Mouse (Mus musculus) kidney, postnatal 4 days (tissue): ENCODE measurements around the gene Serpinb3d.
"Not testable (repeated sequence)": the region's sequence is repeated elsewhere in the genome, so short reads cannot be mapped to it uniquely, and the experiment has no call there.

Experiments used
- DNase-seq, 2 experiments: peaks; one replicate each; pipeline ENCODE4 v3.0.0; 2021; ENCODE audit warnings: mixed read lengths in 2 of 2

The Serpinb3d gene

DNA sequence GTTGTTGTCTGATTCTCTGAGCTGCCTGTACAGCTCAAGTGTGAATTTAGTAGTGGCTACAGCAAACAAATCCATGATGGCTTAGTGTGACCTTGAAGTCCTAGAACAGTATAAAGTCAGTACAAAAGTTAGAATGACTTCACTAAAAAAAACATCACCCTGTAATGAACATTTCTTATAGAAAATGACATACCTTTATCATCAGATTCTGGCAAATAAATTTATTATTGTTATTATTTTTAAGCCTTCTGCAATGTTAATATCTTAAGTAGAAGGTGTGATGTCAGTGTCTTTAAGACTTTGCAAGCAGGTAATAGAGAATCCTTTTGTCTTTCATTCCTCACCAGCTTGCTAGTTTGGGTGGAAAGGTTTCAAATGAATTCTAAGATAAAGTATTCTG, at the start of gene Serpinb3d:
Serpinb3d (minus strand) TSS at position 101 of the 400 bp plus-strand sequence.
- no peak for DNase-seq

DNA sequence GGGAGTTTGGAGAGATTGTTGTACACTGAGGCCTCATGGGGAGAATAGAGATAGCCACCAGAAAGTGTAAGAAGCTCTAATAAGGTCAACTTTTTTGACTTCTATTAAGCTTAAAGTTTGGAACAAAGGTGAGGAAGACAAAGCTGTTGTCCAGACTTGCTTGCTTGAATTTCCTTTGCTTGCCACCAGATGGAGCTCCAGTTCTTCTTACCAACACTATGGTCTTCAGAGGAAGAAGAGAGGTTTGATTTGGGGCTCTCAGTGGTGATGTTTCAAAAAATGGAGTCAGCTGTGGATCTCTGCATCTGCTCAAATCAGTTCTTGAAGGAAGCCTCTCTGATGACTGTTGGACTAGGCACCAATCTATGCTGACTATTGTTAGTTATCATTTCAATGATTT, 44.1 kb upstream of the Serpinb3d start:
- DNase-seq = peak; percentile 4 to 16

DNA sequence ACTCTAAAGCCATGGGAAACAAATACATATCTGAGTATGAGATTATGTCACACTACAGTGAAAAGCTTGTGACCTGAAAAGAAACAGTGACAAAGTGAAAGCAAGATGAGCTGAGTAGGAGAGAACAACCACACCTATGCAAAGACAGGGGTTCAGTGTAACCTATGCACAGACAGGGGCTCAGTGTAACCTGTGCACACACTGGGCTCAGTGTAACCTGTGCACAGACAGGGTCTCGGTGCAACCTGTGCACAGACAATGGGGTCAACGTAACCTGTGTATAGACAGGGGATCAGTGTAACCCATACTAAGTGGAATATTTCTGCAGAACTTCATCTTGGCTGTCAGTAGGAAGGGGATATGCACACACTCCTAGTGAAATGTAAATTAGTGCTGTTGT, 15.1 kb upstream of the Serpinb3d start:
- no peak for DNase-seq

DNA sequence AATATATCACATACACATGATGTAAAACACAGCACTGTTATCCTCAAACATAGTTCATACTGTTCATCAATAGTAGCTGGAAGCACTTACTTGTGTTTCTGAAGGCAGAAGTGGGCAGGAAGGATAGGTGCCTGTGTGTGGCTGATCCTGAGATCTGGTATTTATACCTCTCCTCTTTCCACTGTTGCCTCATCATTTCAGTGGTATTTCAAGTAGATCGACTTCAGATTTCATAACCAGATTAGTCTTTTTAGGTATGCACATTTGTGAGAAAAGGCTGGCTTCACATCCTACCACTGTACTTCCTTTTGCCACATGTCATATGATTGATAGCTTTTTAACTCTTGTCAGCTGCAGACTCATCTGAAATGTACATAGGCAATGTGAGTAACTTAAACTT, 31.1 kb downstream of the Serpinb3d start, which contains the start of gene Serpinb3a:
Serpinb3a (minus strand) TSS at position 101 of the 400 bp plus-strand sequence.
- DNase-seq = no peak

DNA sequence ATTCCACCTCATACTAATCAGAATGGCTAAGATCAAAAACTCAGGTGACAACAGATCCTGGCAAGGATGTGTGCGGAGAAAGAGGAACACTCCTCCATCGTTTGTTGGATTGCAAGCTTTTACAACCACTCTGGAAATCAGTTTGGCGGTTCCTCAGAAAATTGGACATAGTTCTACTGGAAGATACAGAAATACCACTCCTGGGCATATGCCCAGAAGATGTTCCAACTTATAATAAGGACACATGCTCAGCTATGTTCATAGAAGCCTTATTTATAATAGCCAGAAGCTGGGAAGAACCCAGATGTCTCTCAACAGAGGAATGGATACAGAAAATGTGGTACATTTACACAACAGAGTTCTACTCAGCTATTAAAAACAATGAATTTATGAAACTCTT, 49.1 kb downstream of the Serpinb3d start:
- DNase-seq = not testable (repeated sequence)
